Mouse (Mus musculus): ENCODE results near the gene Fkbp15. TPM values are rescaled to one million over a fixed set of nuclear protein-coding genes. Genes with fewer than 3 reads are reported as not detected.

The Fkbp15 gene
- polyA plus RNA-seq, 1 experiment from 2014 or later = 22.5 TPM

GRCm38 (mm10) chr4:62322684-62323083, 37.7 kb downstream of the Fkbp15 start:
- TF ChIP-seq CTCF (IDR thresholded peaks at IDR 0.05) = no peak
- POLR2A ChIA-PET = no interaction called here
- in situ Hi-C loops (cut with MboI; ENCODE audit: low pct_unique_long_range_greater_than_20kb) = no loop called here
- CTCF ChIA-PET = no interaction called here
- ATAC-seq (no peak), DNase-seq (ENCODE audit: low read depth, low spot score) (no peak)
- H3K27me3 ChIP-seq = no peaks in the 10 kb centered on the region

- in situ Hi-C loops (cut with MboI; ENCODE audit: low pct_unique_long_range_greater_than_20kb) = no loop called here
Observed at GRCm38 (mm10) chr4:62318294-62318693, 42.1 kb downstream of the Fkbp15 start.

GRCm38 (mm10) chr4:62316456-62316855, 43.9 kb downstream of the Fkbp15 start:
- in situ Hi-C loops (cut with MboI; ENCODE audit: low pct_unique_long_range_greater_than_20kb) = no loop called here
- ChIA-PET POLR2A (no interaction called here), CTCF (interaction anchor here (1.5 to 4.2 kb wide), 2 partner anchors 10 to 23 kb away, joined by 3 to 10 read pairs; no protein-coding TSS in a partner anchor)
- no peak for TF ChIP-seq CTCF (IDR thresholded peaks at IDR 0.05)
- no peak for ATAC-seq
- no peaks in the 10 kb centered on the region for H3K27me3 ChIP-seq
- no peak for DNase-seq (ENCODE audit: low read depth, low spot score)

More at GRCm38 (mm10) chr4:62318294-62318693, 42.1 kb downstream of the Fkbp15 start:
- POLR2A ChIA-PET = no interaction called here
- CTCF ChIA-PET = interaction anchor here (1.2 to 4.2 kb wide), 2 partner anchors 12 to 15 kb away, joined by 3 to 10 read pairs; no protein-coding TSS in a partner anchor
- H3K27me3 ChIP-seq = no peaks in the 10 kb centered on the region
- ATAC-seq (no peak), DNase-seq (ENCODE audit: low read depth, low spot score) (peak; percentile 37)
- no peak for TF ChIP-seq CTCF (IDR thresholded peaks at IDR 0.05)

GRCm38 (mm10) chr4:62314516-62314915, 45.8 kb downstream of the Fkbp15 start:
- DNase-seq (ENCODE audit: low read depth, low spot score) (no peak), ATAC-seq (no peak)
- POLR2A ChIA-PET = no interaction called here
- CTCF ChIA-PET = no interaction called here
- in situ Hi-C loops (cut with MboI; ENCODE audit: low pct_unique_long_range_greater_than_20kb) = no loop called here
- H3K27me3 ChIP-seq = no peaks in the 10 kb centered on the region
- no peak for TF ChIP-seq CTCF (IDR thresholded peaks at IDR 0.05)

GRCm38 (mm10) chr4:62313641-62314211, 46.6 kb downstream of the Fkbp15 start:
- peak; percentile 27 for DNase-seq (ENCODE audit: low read depth, low spot score)
- ChIA-PET CTCF (no interaction called here), POLR2A (no interaction called here)
- TF ChIP-seq CTCF (IDR thresholded peaks at IDR 0.05) = no peak
- peak; percentile 76 for ATAC-seq
- H3K27me3 ChIP-seq = no peaks in the 10 kb centered on the region
- in situ Hi-C loops (cut with MboI; ENCODE audit: low pct_unique_long_range_greater_than_20kb) = no loop called here

- no peaks in the 10 kb centered on the region for H3K27me3 ChIP-seq
- ChIA-PET POLR2A (no interaction called here), CTCF (no interaction called here)
- in situ Hi-C loops (cut with MboI; ENCODE audit: low pct_unique_long_range_greater_than_20kb) = no loop called here
- TF ChIP-seq CTCF (IDR thresholded peaks at IDR 0.05) = no peak
- ATAC-seq = no peak
- DNase-seq (ENCODE audit: low read depth, low spot score) = no peak
Observed at GRCm38 (mm10) chr4:62312821-62313220, 47.5 kb downstream of the Fkbp15 start.

- ChIA-PET CTCF (interaction anchor here (0.7 kb wide), 1 partner anchor 26 kb away, joined by 3 read pairs; no protein-coding TSS in a partner anchor), POLR2A (interaction anchor here (1.2 kb wide), 1 partner anchor 24 kb away, joined by 3 read pairs; no protein-coding TSS in a partner anchor)
- in situ Hi-C loops (cut with MboI; ENCODE audit: low pct_unique_long_range_greater_than_20kb) = no loop called here
- ATAC-seq (no peak), DNase-seq (ENCODE audit: low read depth, low spot score) (no peak)
- no peaks in the 10 kb centered on the region for H3K27me3 ChIP-seq
- TF ChIP-seq CTCF (IDR thresholded peaks at IDR 0.05) = no peak
Observed at GRCm38 (mm10) chr4:62308406-62308805, 51.9 kb downstream of the Fkbp15 start.

- in situ Hi-C loops (cut with MboI; ENCODE audit: low pct_unique_long_range_greater_than_20kb) = no loop called here
- DNase-seq (ENCODE audit: low read depth, low spot score) = no peak
- TF ChIP-seq CTCF (IDR thresholded peaks at IDR 0.05) = no peak
- ATAC-seq = no peak
- ChIA-PET POLR2A (interaction anchor here (0.7 kb wide), 1 partner anchor 345 kb away, joined by 3 read pairs; no protein-coding TSS in a partner anchor), CTCF (interaction anchor here (2.6 kb wide), 1 partner anchor 10 kb away, joined by 10 read pairs; no protein-coding TSS in a partner anchor)
- no peaks in the 10 kb centered on the region for H3K27me3 ChIP-seq
Observed at GRCm38 (mm10) chr4:62306840-62307239, 53.5 kb downstream of the Fkbp15 start.

- POLR2A ChIA-PET = interaction anchor here (0.7 kb wide), 1 partner anchor 346 kb away, joined by 3 read pairs; no protein-coding TSS in a partner anchor
- TF ChIP-seq CTCF (IDR thresholded peaks at IDR 0.05) = no peak
- CTCF ChIA-PET = interaction anchor here (1.0 to 2.6 kb wide), 2 partner anchors 11 kb away, joined by 3 to 10 read pairs; no protein-coding TSS in a partner anchor
- H3K27me3 ChIP-seq = no peaks in the 10 kb centered on the region
- no peak for DNase-seq (ENCODE audit: low read depth, low spot score)
- ATAC-seq = no peak
- in situ Hi-C loops (cut with MboI; ENCODE audit: low pct_unique_long_range_greater_than_20kb) = no loop called here
Observed at GRCm38 (mm10) chr4:62306301-62306700, 54.0 kb downstream of the Fkbp15 start.

- CTCF ChIA-PET = interaction anchor here (1.5 kb wide), 1 partner anchor 14 kb away, joined by 3 read pairs; no protein-coding TSS in a partner anchor
- ATAC-seq (no peak), DNase-seq (ENCODE audit: low read depth, low spot score) (no peak)
- in situ Hi-C loops (cut with MboI; ENCODE audit: low pct_unique_long_range_greater_than_20kb) = no loop called here
- no peaks in the 10 kb centered on the region for H3K27me3 ChIP-seq
- POLR2A ChIA-PET = no interaction called here
- TF ChIP-seq CTCF (IDR thresholded peaks at IDR 0.05) = no peak
Observed at GRCm38 (mm10) chr4:62303288-62303687, 57.1 kb downstream of the Fkbp15 start.

- DNase-seq (ENCODE audit: low read depth, low spot score) (no peak), ATAC-seq (no peak)
- no peak for TF ChIP-seq CTCF (IDR thresholded peaks at IDR 0.05)
- POLR2A ChIA-PET = no interaction called here
- in situ Hi-C loops (cut with MboI; ENCODE audit: low pct_unique_long_range_greater_than_20kb) = no loop called here
- no peaks in the 10 kb centered on the region for H3K27me3 ChIP-seq
- CTCF ChIA-PET = interaction anchor here (1.5 to 1.7 kb wide), 2 partner anchors 12 to 13 kb away, joined by 3 to 5 read pairs; no protein-coding TSS in a partner anchor
Observed at GRCm38 (mm10) chr4:62302795-62303194, 57.6 kb downstream of the Fkbp15 start.
